Mouse (Mus musculus) brain, embryonic 14.5 days (tissue): ENCODE measurements around the gene Stx18. TPM values are rescaled to one million over a fixed set of nuclear protein-coding genes. Genes with fewer than 3 reads are reported as not detected.

Source experiments
- DNase-seq: peaks from one replicate; pipeline ENCODE4 v3.0.0-alpha.2; 2011; ENCODE audit warnings: low read depth
- CTCF ChIP-seq: fragments of 200-500 bp; IDR thresholded peaks from 2 replicates; pipeline ENCODE4 v1.5.1; 2012; ENCODE audit warnings: inconsistent platforms, mild to moderate bottlenecking, moderate library complexity, borderline replicate concordance; ENCODE audit not compliant: insufficient read depth, insufficient read length; ENCODE audit errors: extremely low read depth
- POLR2A ChIP-seq: fragments of 200-500 bp; IDR thresholded peaks from 2 replicates; pipeline ENCODE4 v1.6.1; 2012; ENCODE audit warnings: mild to moderate bottlenecking, inconsistent platforms, borderline replicate concordance; ENCODE audit not compliant: poor library complexity, insufficient read depth, insufficient read length, severe bottlenecking; ENCODE audit errors: extremely low read depth
- polyA plus RNA-seq: library from polyadenylated mRNA; depleted of rRNA; stranded (reverse); fragments of >200 nt; gene quantifications from 2 replicates; pipeline ENCODE4 v1.2.3, GENCODE M21; 2012; rRNA removed

The Stx18 gene
- polyA plus RNA-seq, 1 experiment = 28.0 TPM

GRCm38 (mm10) chr5:38187006-38187405, 148.5 kb downstream of the Stx18 start:
- DNase-seq = no peak
- TF ChIP-seq POLR2A (no peak), CTCF (no peak)

Other genes starting within 250 kb of the Stx18 start
- gene Msx1, start 214.2 kb upstream of the Stx18 start, polyA plus RNA-seq = 12.4 and 17.0 TPM in 2 replicates
- gene Nsg1, start 121.2 kb downstream of the Stx18 start, polyA plus RNA-seq = 719 and 725 TPM in 2 replicates
- gene Zbtb49, start 181.7 kb downstream of the Stx18 start, polyA plus RNA-seq = 35.0 and 36.7 TPM in 2 replicates
- gene Lyar, start 181.7 kb downstream of the Stx18 start, polyA plus RNA-seq = 22.8 and 26.4 TPM in 2 replicates
- gene Tmem128, start 221.4 kb downstream of the Stx18 start, polyA plus RNA-seq = 62.7 and 84.1 TPM in 2 replicates
- 0.05 TPM in 1 of 2 replicates, not detected in the other for gene Otop1, start 237.2 kb downstream of the Stx18 start, polyA plus RNA-seq